Mouse (Mus musculus): ENCODE results near the gene Pex7.

The Pex7 gene

DNA sequence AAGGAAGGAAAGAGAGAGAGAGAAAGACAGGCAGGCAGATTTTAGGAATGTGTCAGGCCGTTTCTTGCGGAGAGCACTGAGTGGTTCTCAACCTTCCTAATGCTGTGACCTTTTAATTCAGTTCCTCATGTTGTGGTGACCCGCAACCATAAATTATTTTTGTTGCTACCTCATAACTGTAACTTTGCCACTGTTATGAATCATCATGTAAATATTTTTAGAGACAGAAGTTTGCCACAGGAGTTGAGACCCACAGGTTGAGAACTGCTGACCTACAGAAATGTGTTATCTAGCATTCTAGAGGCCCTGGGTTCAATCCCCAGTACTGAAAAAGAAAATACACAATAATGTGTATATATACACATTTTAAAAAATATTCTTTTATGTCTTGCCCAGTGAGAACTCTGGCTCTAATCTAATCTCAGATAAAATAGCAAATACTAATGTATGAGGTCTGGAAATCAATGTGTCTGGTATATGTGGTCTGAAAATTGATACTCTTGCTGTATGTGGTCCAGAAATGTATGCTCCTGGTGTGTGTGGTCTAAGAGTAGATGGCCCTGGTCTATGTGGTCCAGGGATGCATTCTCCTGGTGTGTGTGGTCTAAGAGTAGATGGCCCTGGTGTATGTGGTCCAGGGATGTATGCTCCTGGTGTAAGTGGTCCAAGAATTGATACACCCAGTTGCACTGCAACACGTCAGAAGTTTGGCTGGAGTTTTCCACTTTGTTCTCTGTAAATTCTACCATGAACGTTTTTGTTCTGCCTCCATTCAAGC lies 76.2 kb downstream of the Pex7 start:
- Histone ChIP-seq H3K36me3 (ENCODE audit: control insufficient read depth, insufficient read depth, low read length, poor library complexity, severe bottlenecking) (no peaks in the 10 kb centered on the region), H3K27me3 (ENCODE audit: control insufficient read depth, insufficient read depth, low read length, poor library complexity, severe bottlenecking) (no peaks in the 10 kb centered on the region)
- DNase-seq (ENCODE audit: low read depth, low spot score): no peak

DNA sequence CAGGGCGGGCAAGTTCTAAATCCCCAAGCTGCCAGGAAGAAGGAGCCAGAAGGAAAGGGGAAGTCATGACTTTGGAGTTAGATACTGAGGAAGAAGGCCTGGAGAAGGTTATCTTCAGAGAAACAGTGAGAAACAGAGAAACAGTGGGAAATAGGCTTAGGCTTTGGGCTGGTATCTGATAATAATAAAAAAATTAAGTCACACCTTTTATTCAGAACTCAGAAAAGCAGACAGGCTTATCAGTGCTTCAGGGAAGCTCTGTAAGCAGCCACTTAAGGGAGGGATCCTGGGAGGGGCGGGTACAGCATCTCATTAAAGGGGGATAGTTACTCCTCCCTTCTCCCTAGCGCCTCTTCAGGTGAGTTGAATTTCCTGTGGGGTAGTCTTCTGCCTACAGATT lies 86.5 kb downstream of the Pex7 start:
- DNase-seq (ENCODE audit: low read depth, low spot score): no peak
- H3K27me3 ChIP-seq (ENCODE audit: control insufficient read depth, insufficient read depth, low read length, poor library complexity, severe bottlenecking): no peaks in the 10 kb centered on the region
- no peaks in the 10 kb centered on the region for H3K36me3 ChIP-seq (ENCODE audit: control insufficient read depth, insufficient read depth, low read length, poor library complexity, severe bottlenecking)

DNA sequence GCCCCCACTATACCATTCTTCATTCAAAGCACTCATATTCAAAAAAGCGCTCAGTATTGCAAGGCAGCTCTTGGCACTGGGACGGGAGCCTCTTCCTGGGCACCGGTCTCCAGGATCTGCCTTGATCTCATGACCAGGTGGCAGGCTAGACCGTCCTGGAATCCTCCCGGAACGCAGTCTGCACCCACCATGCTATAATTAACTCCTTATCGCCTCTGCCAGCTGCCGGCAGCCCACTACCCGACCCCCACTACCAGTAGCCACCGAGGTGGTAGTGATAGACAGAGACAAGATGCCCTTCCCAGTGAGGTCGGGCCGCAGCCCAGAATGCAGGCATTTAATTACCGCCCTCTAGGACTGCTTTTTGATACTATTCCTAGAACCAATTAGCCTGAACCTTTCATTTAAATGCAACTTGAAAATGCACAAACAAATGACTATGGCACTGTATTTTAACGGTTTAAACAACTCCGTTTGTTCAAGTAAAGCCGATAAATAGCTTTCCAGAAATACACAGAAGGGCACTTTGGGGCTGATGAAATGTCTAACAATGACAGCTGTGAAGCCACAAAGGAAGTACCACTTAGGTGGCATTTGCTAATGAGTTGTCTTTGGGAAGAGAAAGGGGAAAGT lies 88.7 kb downstream of the Pex7 start:
- no peak for DNase-seq (ENCODE audit: low read depth, low spot score)
- Histone ChIP-seq H3K36me3 (ENCODE audit: control insufficient read depth, insufficient read depth, low read length, poor library complexity, severe bottlenecking) (no peaks in the 10 kb centered on the region), H3K27me3 (ENCODE audit: control insufficient read depth, insufficient read depth, low read length, poor library complexity, severe bottlenecking) (no peaks in the 10 kb centered on the region)

DNA sequence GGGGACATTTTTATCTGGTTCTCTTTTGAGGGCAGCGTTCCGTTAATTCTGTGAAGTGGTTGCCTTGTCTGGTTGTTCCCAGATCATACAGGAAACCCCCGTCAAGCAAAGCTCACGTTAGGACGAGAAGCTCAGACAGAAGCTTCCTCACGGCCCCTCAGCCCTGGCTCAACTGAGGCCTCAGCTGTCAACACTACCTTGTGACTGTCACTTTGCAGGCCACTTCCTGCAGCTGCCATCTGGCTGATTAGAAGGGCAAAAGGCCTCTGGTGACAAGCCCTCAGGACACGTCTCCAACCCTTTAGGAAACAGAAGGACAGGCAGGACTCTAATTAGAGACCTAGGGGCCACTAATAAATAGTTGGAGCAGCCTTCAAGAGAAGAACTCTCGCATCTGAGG lies 92.1 kb downstream of the Pex7 start:
- H3K27me3 ChIP-seq (ENCODE audit: control insufficient read depth, insufficient read depth, low read length, poor library complexity, severe bottlenecking): no peaks in the 10 kb centered on the region
- H3K36me3 ChIP-seq (ENCODE audit: control insufficient read depth, insufficient read depth, low read length, poor library complexity, severe bottlenecking): no peaks in the 10 kb centered on the region
- peak; percentile 8 for DNase-seq (ENCODE audit: low read depth, low spot score)

DNA sequence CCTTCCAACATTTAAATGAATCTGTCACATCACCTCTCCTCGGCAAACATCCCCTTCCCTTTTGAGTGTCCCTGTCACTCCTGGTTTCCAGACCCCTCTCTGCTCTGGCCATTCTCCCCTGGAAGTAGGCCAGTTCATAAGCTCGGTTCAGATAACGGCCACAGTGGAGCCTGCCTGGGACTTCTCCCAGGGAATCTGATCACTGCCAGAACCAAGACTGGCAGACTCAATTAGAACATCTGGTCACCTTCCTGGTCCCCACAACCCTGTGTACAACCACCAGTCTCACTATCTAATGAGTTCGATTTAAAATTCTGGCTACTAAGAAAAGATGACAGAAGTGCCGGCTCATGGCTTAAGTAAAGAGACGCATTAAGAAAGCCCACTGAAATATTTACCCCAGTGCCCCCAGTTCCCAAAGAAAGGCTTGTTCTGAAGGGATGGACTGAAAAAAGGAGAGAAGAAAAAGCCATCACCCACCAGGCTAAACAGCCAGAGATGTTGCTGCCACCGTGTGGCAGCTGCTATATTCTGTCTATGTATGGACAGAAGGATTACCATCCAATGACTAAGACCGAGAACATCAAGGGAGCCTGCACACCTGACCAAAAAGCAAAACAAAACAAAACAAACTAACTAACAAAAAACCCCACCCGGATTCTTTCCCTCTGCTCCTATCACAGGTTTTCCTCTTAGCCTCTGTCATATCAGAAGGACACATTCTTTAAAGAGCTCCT lies 95.9 kb downstream of the Pex7 start:
- Histone ChIP-seq H3K36me3 (ENCODE audit: control insufficient read depth, insufficient read depth, low read length, poor library complexity, severe bottlenecking) (no peaks in the 10 kb centered on the region), H3K27me3 (ENCODE audit: control insufficient read depth, insufficient read depth, low read length, poor library complexity, severe bottlenecking) (no peaks in the 10 kb centered on the region)
- peak; percentile 40 for DNase-seq (ENCODE audit: low read depth, low spot score)

DNA sequence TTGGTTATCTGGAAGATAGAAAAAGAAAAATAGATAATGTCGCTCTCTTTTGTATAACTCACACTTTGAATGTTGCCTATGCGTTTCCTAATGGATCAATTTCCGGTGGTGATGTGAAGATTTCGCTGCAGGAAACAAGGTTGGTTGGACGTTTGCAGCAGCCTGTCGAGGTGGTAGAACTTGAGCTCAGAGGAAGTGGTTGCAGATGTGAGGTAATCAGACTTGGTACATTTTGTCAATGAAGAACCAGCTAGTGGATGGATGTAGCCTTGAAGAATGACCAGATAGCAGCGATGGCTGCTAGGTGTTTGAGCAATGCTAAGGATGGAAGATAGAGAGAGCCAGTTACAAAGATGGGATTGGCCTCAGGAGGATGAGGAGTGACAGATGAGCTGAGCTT lies 102.7 kb downstream of the Pex7 start:
- no peak for DNase-seq (ENCODE audit: low read depth, low spot score)
- H3K36me3 ChIP-seq (ENCODE audit: control insufficient read depth, insufficient read depth, low read length, poor library complexity, severe bottlenecking): no peaks in the 10 kb centered on the region
- H3K27me3 ChIP-seq (ENCODE audit: control insufficient read depth, insufficient read depth, low read length, poor library complexity, severe bottlenecking): no peaks in the 10 kb centered on the region
